8 mouse cellular contexts compared by ENCODE assay signal in genomic region chr1:43098031-43098984, GRCm38 (mm10). TPM values are rescaled to one million over a fixed set of nuclear protein-coding genes. Genes with fewer than 3 reads are reported as not detected.
DNase-seq lines count a peak whose midpoint lies in the region; ATAC-seq and TF ChIP-seq lines count a peak whose summit lies in the region.

Gene Tgfbrap1 (minus strand): TSS chr1:43098637.
Gene AI597479 (plus strand): TSS chr1:43098710.

- H3K79me2 ChIP-seq in CH12.LX (replicated peaks; ENCODE audit: control insufficient read depth, extremely low read depth, insufficient read depth, poor library complexity, severe bottlenecking), result no peaks in the 10 kb centered on the region

- peak within 1 kb of the TSS; percentile 93 for H3K4me2 ChIP-seq in CH12.LX (ENCODE audit: insufficient read depth, low read depth, poor library complexity, severe bottlenecking)
- peak within 1 kb of the TSS; percentile 83 for H3K4me2 ChIP-seq in forebrain, embryonic 11.5 days (ENCODE audit: low read depth, low read length, severe bottlenecking)
- peak within 1 kb of the TSS; percentile 94 for H3K4me2 ChIP-seq in heart, embryonic 16.5 days (ENCODE audit: low read depth, low read length)
- H3K4me2 ChIP-seq in liver, embryonic 16.5 days (ENCODE audit: low read depth, low read length), result peak within 1 kb of the TSS; percentile 89
- peak within 1 kb of the TSS; percentile 89 for H3K4me2 ChIP-seq in neural tube, embryonic 13.5 days

- DNase-seq in CH12.LX (ENCODE audit: extremely low read depth), result peak; percentile 88
- DNase-seq in c-Kit-positive CD71-positive TER-119-negative erythroid progenitor cells, embryonic 14.5 days (ENCODE audit: low read depth), result peak; percentile 82
- DNase-seq in forebrain, embryonic 11.5 days (ENCODE audit: low spot score), result peak; percentile 96
- DNase-seq in kidney, postnatal 36 days, result peak; percentile 90 to 96

- dilution Hi-C loops in CH12.LX (cut with MboI; ENCODE audit: extremely low pct_ligation_motif_present, extremely low pct_unique_long_range_greater_than_20kb, low sequenced_read_pairs), result no loop called here

- TF ChIP-seq EP300 in CH12.LX (IDR thresholded peaks at IDR 0.05; ENCODE audit: low read length), result 0 out of 2 replicates have a peak, but pooled peaks have one; percentile 35

- in situ Hi-C loops in CH12.LX (cut with MboI; ENCODE audit: low pct_ligation_motif_present, low pct_unique_long_range_greater_than_20kb, low sequenced_read_pairs), result no loop called here

- peaks cover 2 to 24% of the 10 kb centered on the region in 2 experiments for H3K36me3 ChIP-seq in CH12.LX (replicated peaks in 1 of 2; ENCODE audit: control insufficient read depth in 1 of 2, insufficient read depth in 1 of 2, low read length in 1 of 2)
- H3K36me3 ChIP-seq in forebrain, embryonic 11.5 days (ENCODE audit: control insufficient read depth, insufficient read depth, low read length), result no peaks in the 10 kb centered on the region; the same call in 1 of the 2 replicates
- H3K36me3 ChIP-seq in heart, embryonic 16.5 days (ENCODE audit: control insufficient read depth, insufficient read depth), result peaks cover 3% of the 10 kb centered on the region; the same call in 1 of the 2 replicates
- no peaks in the 10 kb centered on the region for H3K36me3 ChIP-seq in liver, embryonic 16.5 days (ENCODE audit: control insufficient read depth, insufficient read depth)
- H3K36me3 ChIP-seq in neural tube, embryonic 13.5 days, result peaks cover 24% of the 10 kb centered on the region
- no peaks in the 10 kb centered on the region for H3K36me3 ChIP-seq in testis, adult 2 months (ENCODE audit: control insufficient read depth, insufficient read depth, low read length)

- TF ChIP-seq CTCF in CH12.LX (conservative IDR thresholded peaks at IDR 0.05 in 1 of 2, IDR thresholded peaks at IDR 0.05 in 1 of 2; ENCODE audit: low read depth in 2 of 2, low read length in 2 of 2), result no peak
- TF ChIP-seq CTCF in testis, adult 2 months (IDR thresholded peaks at IDR 0.05; ENCODE audit: control insufficient read depth, insufficient read depth, insufficient replicate concordance, low read depth, low read length), result no peak

- H3K9ac ChIP-seq in CH12.LX (ENCODE audit: insufficient read depth, low read depth), result peak within 1 kb of the TSS; percentile 96
- peak within 1 kb of the TSS; percentile 83 for H3K9ac ChIP-seq in forebrain, embryonic 11.5 days (ENCODE audit: low read length)
- H3K9ac ChIP-seq in heart, embryonic 16.5 days (ENCODE audit: low read length), result peak within 1 kb of the TSS; percentile 99
- H3K9ac ChIP-seq in liver, embryonic 16.5 days (ENCODE audit: low read depth, low read length), result peak within 1 kb of the TSS; percentile 94
- peak within 1 kb of the TSS; percentile 94 for H3K9ac ChIP-seq in neural tube, embryonic 13.5 days

- peak within 1 kb of the TSS; percentile 94 for H3K27ac ChIP-seq in CH12.LX (ENCODE audit: insufficient read depth, low read depth)
- H3K27ac ChIP-seq in forebrain, embryonic 11.5 days (ENCODE audit: low read depth, low read length), result peak within 1 kb of the TSS; percentile 98
- H3K27ac ChIP-seq in heart, embryonic 16.5 days (ENCODE audit: low read length), result peak within 1 kb of the TSS; percentile 100
- peak within 1 kb of the TSS; percentile 100 for H3K27ac ChIP-seq in liver, embryonic 16.5 days (ENCODE audit: low read length)
- H3K27ac ChIP-seq in neural tube, embryonic 13.5 days (replicated peaks), result peak within 1 kb of the TSS; percentile 98
- peak within 1 kb of the TSS; percentile 92 for H3K27ac ChIP-seq in testis, adult 2 months (ENCODE audit: control insufficient read depth, insufficient read depth, low read depth, low read length)

- TF ChIP-seq RAD21 in CH12.LX (IDR thresholded peaks at IDR 0.05; ENCODE audit: low read depth, low read length), result no peak

- H3K9me3 ChIP-seq in CH12.LX (replicated peaks; ENCODE audit: low read length), result no peaks in the 10 kb centered on the region
- H3K9me3 ChIP-seq in forebrain, embryonic 11.5 days (ENCODE audit: control insufficient read depth, low read length), result no peaks in the 10 kb centered on the region
- H3K9me3 ChIP-seq in heart, embryonic 16.5 days (replicated peaks; ENCODE audit: control insufficient read depth, low read length), result no peaks in the 10 kb centered on the region
- no peaks in the 10 kb centered on the region for H3K9me3 ChIP-seq in liver, embryonic 16.5 days (replicated peaks; ENCODE audit: control insufficient read depth, low read length)
- H3K9me3 ChIP-seq in neural tube, embryonic 13.5 days, result no peaks in the 10 kb centered on the region

- H3K4me3 ChIP-seq in CH12.LX (replicated peaks in 1 of 3; ENCODE audit: low read depth in 2 of 3, low read length in 2 of 3, poor library complexity in 1 of 3), result peak within 1 kb of the TSS; percentile 91 to 98 (median 94)
- H3K4me3 ChIP-seq in forebrain, embryonic 11.5 days (ENCODE audit: low read depth, low read length), result peak within 1 kb of the TSS; percentile 80
- H3K4me3 ChIP-seq in heart, embryonic 16.5 days (ENCODE audit: low read length), result peak within 1 kb of the TSS; percentile 100
- H3K4me3 ChIP-seq in liver, embryonic 16.5 days (ENCODE audit: low read depth, low read length), result peak within 1 kb of the TSS; percentile 96
- H3K4me3 ChIP-seq in neural tube, embryonic 13.5 days, result peak within 1 kb of the TSS; percentile 91
- H3K4me3 ChIP-seq in testis, adult 2 months (ENCODE audit: control insufficient read depth, low read depth, low read length), result peak within 1 kb of the TSS; percentile 94

- peak; percentile 97 for ATAC-seq in forebrain, embryonic 11.5 days (replicated peaks; ENCODE audit: low FRiP score)
- peak; percentile 96 for ATAC-seq in heart, embryonic 16.5 days (replicated peaks; ENCODE audit: extremely low read depth, insufficient read depth, low FRiP score)
- peak; percentile 92 for ATAC-seq in liver, embryonic 16.5 days (ENCODE audit: low read depth)
- peak; percentile 97 for ATAC-seq in neural tube, embryonic 13.5 days (ENCODE audit: low read depth)

- H3K27me3 ChIP-seq in CH12.LX (replicated peaks), result no peaks in the 10 kb centered on the region
- H3K27me3 ChIP-seq in forebrain, embryonic 11.5 days (ENCODE audit: control insufficient read depth, insufficient read depth, low read length), result no peaks in the 10 kb centered on the region
- no peaks in the 10 kb centered on the region for H3K27me3 ChIP-seq in heart, embryonic 16.5 days (ENCODE audit: control insufficient read depth, insufficient read depth, low read length)
- H3K27me3 ChIP-seq in liver, embryonic 16.5 days (ENCODE audit: control insufficient read depth, insufficient read depth, low read depth, low read length), result no peaks in the 10 kb centered on the region
- no peaks in the 10 kb centered on the region for H3K27me3 ChIP-seq in neural tube, embryonic 13.5 days
- no peaks in the 10 kb centered on the region for H3K27me3 ChIP-seq in testis, adult 2 months (ENCODE audit: control insufficient read depth, insufficient read depth, low read length)

- peak; percentile 88 for TF ChIP-seq POLR2A in CH12.LX (IDR thresholded peaks at IDR 0.05; ENCODE audit: low read depth, low read length)
- peak; percentile 96 for TF ChIP-seq POLR2A in testis, adult 2 months (IDR thresholded peaks at IDR 0.05; ENCODE audit: control insufficient read depth, low read depth, low read length)

- WGBS in forebrain, embryonic 11.5 days, result 1% methylated on average over 57 of the region's 57 CpGs
- WGBS in heart, embryonic 16.5 days, result under 1% methylated on average over 55 of the region's 57 CpGs
- under 1% methylated on average over 57 of the region's 57 CpGs for WGBS in liver, embryonic 16.5 days (ENCODE audit: insufficient replicate concordance)
- 1% methylated on average over 57 of the region's 57 CpGs for WGBS in neural tube, embryonic 13.5 days

- H3K4me1 ChIP-seq in CH12.LX (ENCODE audit: control insufficient read depth in 1 of 2, insufficient read depth in 2 of 2), result peaks cover 0 to 21% of the 10 kb centered on the region in 2 experiments; a peak in 2 of 4 replicates
- H3K4me1 ChIP-seq in forebrain, embryonic 11.5 days (replicated peaks; ENCODE audit: control insufficient read depth, insufficient read depth, low read length), result 0 out of 2 replicates have a peak, but pooled peaks cover 2% of the 10 kb centered on the region
- H3K4me1 ChIP-seq in heart, embryonic 16.5 days (ENCODE audit: control insufficient read depth, insufficient read depth, low read length), result peaks cover 8% of the 10 kb centered on the region
- peaks cover 3% of the 10 kb centered on the region for H3K4me1 ChIP-seq in liver, embryonic 16.5 days (ENCODE audit: control insufficient read depth, low read depth, low read length)
- peaks cover 34% of the 10 kb centered on the region for H3K4me1 ChIP-seq in neural tube, embryonic 13.5 days (replicated peaks)
- H3K4me1 ChIP-seq in testis, adult 2 months (ENCODE audit: control insufficient read depth, insufficient read depth, low read length), result no peaks in the 10 kb centered on the region

TF ChIP-seq in CH12.LX, 34 proteins besides CTCF, POLR2A, EP300 and RAD21 (continues in another document):
- TF ChIP-seq KAT2A (IDR thresholded peaks at IDR 0.05; ENCODE audit: insufficient replicate concordance, low read length) (no peak), CHD2 (IDR thresholded peaks at IDR 0.05; ENCODE audit: low read length) (no peak; the same call in 1 of the 2 replicates), JUN (IDR thresholded peaks at IDR 0.05; ENCODE audit: insufficient read depth, low read depth, low read length) (no peak), ZKSCAN1 (IDR thresholded peaks at IDR 0.05; ENCODE audit: borderline replicate concordance, low read depth, low read length) (no peak), MAZ (IDR thresholded peaks at IDR 0.05; ENCODE audit: low read depth, low read length) (no peak)

RNA-seq across cellular contexts. Expression of gene Tgfbrap1, which starts in this region (rescaled TPM):
- 6.0 and 7.6 TPM in 2 replicates for total RNA-seq in CH12.LX (2012; rRNA removed)
- total RNA-seq in CH12.LX (2014; rRNA removed), result 3.1 and 3.8 TPM in 2 replicates
- polyA plus RNA-seq in CH12.LX (2012; ENCODE audit: insufficient read length, low read depth), result 8.0 and 8.4 TPM in 2 replicates
- 17.3 and 17.6 TPM in 2 replicates for polyA plus RNA-seq in forebrain, embryonic 11.5 days (2014; fragmentation: Nextera tagmentation; extraction: Ambion mirVana)
- 7.2 and 7.3 TPM in 2 replicates for polyA plus RNA-seq in heart, embryonic 16.5 days (2015; fragmentation: Nextera tagmentation; extraction: Ambion mirVana)
- polyA plus RNA-seq in liver, embryonic 16.5 days (2015; fragmentation: Nextera tagmentation; extraction: Ambion mirVana), result 3.2 and 3.4 TPM in 2 replicates
- polyA plus RNA-seq in neural tube, embryonic 13.5 days (2015; fragmentation: Nextera tagmentation; extraction: Ambion mirVana), result 13.6 and 14.2 TPM in 2 replicates
- 7.4 and 8.0 TPM in 2 replicates for polyA plus RNA-seq in testis, adult 2 months (2012; rRNA removed)

RNA-seq across cellular contexts. Expression of gene AI597479, which starts in this region (rescaled TPM):
- 20.9 and 22.6 TPM in 2 replicates for total RNA-seq in CH12.LX (2012; rRNA removed)
- 39.8 and 42.6 TPM in 2 replicates for total RNA-seq in CH12.LX (2014; rRNA removed)
- 18.4 and 19.5 TPM in 2 replicates for polyA plus RNA-seq in CH12.LX (2012; ENCODE audit: insufficient read length, low read depth)
- polyA plus RNA-seq in forebrain, embryonic 11.5 days (2014; fragmentation: Nextera tagmentation; extraction: Ambion mirVana), result 38.3 and 41.8 TPM in 2 replicates
- polyA plus RNA-seq in heart, embryonic 16.5 days (2015; fragmentation: Nextera tagmentation; extraction: Ambion mirVana), result 24.5 and 24.8 TPM in 2 replicates
- polyA plus RNA-seq in liver, embryonic 16.5 days (2015; fragmentation: Nextera tagmentation; extraction: Ambion mirVana), result 7.6 and 7.9 TPM in 2 replicates
- 38.6 and 41.6 TPM in 2 replicates for polyA plus RNA-seq in neural tube, embryonic 13.5 days (2015; fragmentation: Nextera tagmentation; extraction: Ambion mirVana)
- polyA plus RNA-seq in testis, adult 2 months (2012; rRNA removed), result 8.6 and 10.7 TPM in 2 replicates

Comparison
In these comparisons a context has a peak if more than half of its experiments do, and no peak if none do; other contexts are left out.
1. Peak in every context shown above with its lines: DNase-seq, ATAC-seq, H3K4me3 ChIP-seq and H3K27ac ChIP-seq.